Mouse (Mus musculus) erythroblast, embryonic 14.5 days (primary cell): Measurements from ENCODE around the gene Scand1.

Experiments
- GATA1 ChIP-seq: IDR thresholded peaks from 2 replicates; pipeline ENCODE4 v1.6.1; 2012; ENCODE audit warnings: low read length, inconsistent platforms, mixed read lengths
- TAL1 ChIP-seq: IDR thresholded peaks from 3 replicates; pipeline ENCODE4 v1.6.1; 2012; ENCODE audit warnings: low read length, inconsistent platforms, mixed read lengths

GRCm38 (mm10) chr2:156285161-156285560 is 27.3 kb downstream of the Scand1 start:
- TF ChIP-seq GATA1 (no peak), TAL1 (no peak)
